Mouse (Mus musculus): ENCODE results near the gene Vmn2r37. TPM values are rescaled to one million over a fixed set of nuclear protein-coding genes. Genes with fewer than 3 reads are reported as not detected.
"Not testable (repeated sequence)": the region's sequence is repeated elsewhere in the genome, so short reads cannot be mapped to it uniquely, and the experiment has no call there.

Gene Vmn2r37
- polyA plus RNA-seq (2015; fragmentation: Nextera tagmentation; extraction: Ambion mirVana): not detected in 2 replicates

- ATAC-seq (ENCODE audit: low FRiP score, low read depth); H3K4me2 ChIP-seq (replicated peaks); H3K27me3 ChIP-seq; H3K27ac ChIP-seq; H3K36me3 ChIP-seq; H3K9me3 ChIP-seq; H3K9ac ChIP-seq; H3K4me3 ChIP-seq; H3K4me1 ChIP-seq: not testable (repeated sequence)
- 55% methylated on average over 1 of the region's 2 CpGs for WGBS
These were observed at the start of gene Vmn2r37 for GRCm38 (mm10) chr7:9223553-9223952. Gene Vmn2r37, minus strand, starts transcription at chr7:9223653.

Other genes starting within 250 kb of the Vmn2r37 start
- not detected in 2 replicates for gene Vmn2r39, start 192.9 kb downstream of the Vmn2r37 start, polyA plus RNA-seq (2015; fragmentation: Nextera tagmentation; extraction: Ambion mirVana)
- gene Vmn2r38, start 125.8 kb downstream of the Vmn2r37 start, polyA plus RNA-seq (2015; fragmentation: Nextera tagmentation; extraction: Ambion mirVana): not detected in 2 replicates

Measured in limb, embryonic 13.5 days (tissue).